Mouse (Mus musculus): Measurements from ENCODE around the gene Tigd3.

The Tigd3 gene

GRCm38 (mm10) chr19:5894002-5894678 is at the start of gene Tigd3:
Gene Tigd3 (minus strand): TSS chr19:5894149.
- DNase-seq: peak; percentile 98

GRCm38 (mm10) chr19:5943404-5943803 is 49.5 kb upstream of the Tigd3 start:
- DNase-seq: no peak

DNA sequence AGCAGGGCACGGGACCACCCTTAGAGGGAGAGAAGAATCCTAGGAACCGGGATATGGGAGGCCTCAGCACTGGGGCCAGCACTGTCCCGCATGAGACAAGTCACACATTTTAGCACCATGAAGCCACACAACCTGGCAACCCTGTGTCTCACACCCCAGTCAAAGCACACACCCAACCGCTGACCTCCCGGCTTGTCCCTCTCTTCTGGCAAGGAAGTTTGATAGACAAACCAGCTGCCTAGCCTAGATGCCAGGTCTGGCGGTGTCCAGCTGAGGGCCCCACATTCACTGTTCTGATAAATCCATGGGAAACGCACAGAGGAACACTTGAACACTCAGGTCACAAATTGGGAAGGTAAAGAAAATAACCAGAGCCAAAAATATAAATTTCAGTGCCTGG is 48.6 kb upstream of the Tigd3 start:
- DNase-seq: no peak

GRCm38 (mm10) chr19:5940656-5941055 is 46.7 kb upstream of the Tigd3 start:
- DNase-seq: no peak

- no peak for DNase-seq
These were observed 46.2 kb upstream of the Tigd3 start for GRCm38 (mm10) chr19:5940173-5940572.

DNA sequence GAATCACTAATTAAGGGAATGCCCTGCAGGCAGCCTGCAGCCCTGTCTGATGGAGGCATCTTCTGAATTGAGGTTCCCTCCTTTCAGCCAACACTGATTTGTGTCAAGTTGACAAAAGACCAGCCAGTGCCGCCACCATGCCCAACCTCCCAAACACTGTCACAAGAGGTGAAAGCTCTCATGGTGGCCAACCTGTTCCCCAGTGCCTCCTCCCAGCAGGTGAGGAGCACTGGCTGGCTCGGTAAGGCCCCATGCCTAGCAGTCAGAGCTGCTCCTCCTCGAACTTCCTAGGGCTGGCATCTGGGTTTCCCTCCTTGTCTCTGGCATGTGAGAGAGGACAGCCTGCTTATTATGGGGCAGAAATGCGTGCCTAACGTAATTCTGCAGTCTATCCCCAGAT is 45.8 kb upstream of the Tigd3 start:
- no peak for DNase-seq

DNA sequence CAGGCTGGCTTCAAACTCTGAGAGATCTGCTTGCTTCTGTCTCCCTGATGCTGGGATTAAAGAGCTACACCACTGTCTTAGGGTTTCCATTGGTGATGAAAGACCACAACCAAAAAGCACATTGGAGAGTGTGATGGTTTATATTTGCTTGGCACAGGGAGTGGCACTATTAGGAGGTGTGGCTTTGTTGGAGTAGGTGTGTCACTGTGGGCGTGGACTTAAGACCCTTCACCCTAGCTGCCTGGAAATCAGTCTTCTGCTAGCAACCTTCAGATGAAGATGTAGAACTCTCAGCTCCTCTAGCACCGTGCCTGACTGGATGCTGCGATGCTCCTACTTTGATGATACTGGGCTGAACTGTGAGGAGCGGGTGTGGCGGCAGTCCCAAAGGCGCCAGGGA is 44.6 kb upstream of the Tigd3 start:
- DNase-seq: no peak

DNA sequence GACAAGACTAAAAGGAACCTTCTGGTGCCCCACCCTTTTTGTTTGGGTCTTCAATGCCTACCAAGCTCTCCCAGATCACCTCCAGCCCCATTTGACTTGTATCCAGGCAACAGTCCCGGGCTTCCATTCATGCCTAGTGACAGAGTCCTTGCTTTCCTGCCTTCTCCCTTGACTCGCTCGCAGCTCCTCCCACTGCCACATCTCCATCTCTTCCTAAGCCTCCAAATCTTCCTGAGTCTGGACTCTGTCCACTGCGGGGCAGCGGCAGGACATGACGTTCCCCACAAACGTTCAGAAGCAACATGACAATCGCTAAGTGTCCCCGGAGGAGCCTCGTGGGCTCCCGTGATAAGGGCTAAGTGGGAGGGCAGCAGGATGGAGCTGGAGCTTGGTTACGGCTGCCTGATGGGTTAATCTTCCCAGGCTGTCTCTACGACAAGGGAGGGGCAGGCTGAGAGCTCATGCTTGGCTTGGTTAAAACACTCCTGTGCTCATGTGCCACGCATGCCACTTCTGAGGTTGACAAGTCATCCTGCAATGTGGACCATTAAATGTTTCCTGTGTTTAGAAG is 44.0 kb upstream of the Tigd3 start:
- no peak for DNase-seq

DNA sequence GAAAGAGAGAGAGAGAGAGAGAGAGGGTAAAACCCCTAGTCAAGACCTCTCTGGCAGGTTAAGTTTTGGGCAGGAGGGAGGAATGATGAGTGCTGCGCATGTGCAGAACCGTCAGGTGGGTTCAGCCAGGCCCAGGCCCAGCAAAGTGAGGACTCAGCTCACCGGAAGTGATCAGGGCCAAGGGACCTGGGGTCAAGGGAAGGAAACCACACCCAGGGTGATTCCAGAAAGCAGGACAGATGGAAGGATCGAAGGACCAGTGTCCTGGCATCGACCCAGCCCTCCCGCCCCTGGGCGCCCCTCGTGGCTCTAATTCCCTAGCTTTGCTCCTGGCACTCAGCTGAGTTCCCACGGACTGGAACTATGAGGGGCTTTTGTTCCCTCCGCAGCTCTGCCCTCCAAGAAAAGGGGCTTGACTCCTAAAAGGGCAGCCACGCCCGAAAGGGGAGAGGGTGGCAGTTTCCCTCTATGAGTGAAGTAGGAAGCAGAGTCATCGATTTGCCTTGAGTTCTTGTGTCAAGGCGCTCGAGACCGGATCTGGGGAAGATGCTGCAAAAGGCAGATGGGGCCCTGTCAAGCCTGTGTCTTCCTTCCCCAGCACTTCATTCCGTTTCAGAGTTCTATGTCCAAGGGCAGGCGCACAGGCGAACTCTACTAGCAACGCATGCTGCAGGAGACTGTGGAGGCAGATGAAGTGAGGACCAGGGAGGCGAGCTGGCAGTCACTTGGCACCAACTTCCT is 43.3 kb upstream of the Tigd3 start:
- no peak for DNase-seq

- DNase-seq: no peak
These were observed 41.7 kb upstream of the Tigd3 start for GRCm38 (mm10) chr19:5935691-5936090.

DNA sequence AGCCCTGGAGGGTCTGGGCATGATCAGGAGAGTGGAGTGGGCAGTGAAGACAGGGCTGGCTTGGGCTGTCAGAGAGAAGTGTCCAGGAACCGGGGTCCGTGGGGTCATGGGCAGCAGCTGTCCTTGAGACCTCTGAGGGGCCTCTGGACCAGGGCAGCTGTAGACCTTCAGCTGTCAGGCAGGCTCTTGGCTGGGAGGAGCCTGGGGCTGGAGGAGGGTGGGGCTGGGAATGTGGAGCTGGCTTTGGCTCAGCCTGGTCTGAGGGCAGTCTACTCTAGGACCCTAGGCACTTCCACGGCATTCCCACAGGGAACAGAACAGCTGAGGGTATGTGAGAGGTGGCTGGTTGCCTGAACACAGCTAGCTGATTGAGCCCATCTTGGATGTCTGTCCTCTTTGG is 41.3 kb upstream of the Tigd3 start:
- no peak for DNase-seq

- no peak for DNase-seq
These were observed 36.0 kb upstream of the Tigd3 start for GRCm38 (mm10) chr19:5929634-5930596.

GRCm38 (mm10) chr19:5928546-5928945 is 34.6 kb upstream of the Tigd3 start:
- no peak for DNase-seq

DNA sequence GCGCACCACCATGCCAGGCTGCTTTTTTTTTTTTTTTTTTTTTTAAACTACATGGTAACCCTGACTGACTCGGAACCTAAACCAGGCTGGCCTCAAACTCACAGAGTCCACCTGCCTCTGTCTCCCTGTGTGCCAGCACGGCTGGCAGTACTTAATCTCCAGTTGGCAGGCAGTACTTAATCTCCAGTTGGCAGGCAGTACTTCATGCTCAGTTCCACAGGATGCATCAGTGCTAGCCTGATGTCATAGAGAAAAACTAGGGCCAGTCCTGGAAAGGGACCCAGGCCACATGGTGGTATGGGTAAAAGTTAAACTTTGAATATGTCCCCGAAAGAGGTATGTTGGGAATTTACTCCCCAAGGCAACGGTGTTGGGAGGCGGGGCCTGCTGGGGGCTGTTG is 34.2 kb upstream of the Tigd3 start:
- no peak for DNase-seq

GRCm38 (mm10) chr19:5927532-5927931 is 33.6 kb upstream of the Tigd3 start:
- DNase-seq: no peak

DNA sequence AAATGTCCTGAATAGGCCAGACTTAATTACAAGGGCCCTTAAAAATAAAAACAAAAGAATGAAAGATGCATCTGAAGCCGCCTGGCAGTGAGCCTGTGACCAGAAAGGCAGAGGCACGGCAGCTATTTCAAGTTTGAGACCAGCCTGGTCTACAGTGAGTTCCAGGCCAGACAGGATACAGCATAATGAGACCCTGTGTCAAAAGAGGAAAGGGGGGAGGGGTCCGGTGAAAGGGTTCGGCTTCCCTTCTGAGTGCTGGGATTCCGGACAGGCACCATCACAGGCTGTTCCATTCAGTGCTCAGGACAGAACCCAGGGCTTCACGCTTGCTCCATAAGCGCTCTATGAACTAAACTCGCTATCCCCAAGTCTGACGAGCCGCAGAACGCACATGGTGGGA is 33.1 kb upstream of the Tigd3 start:
- DNase-seq: no peak

DNA sequence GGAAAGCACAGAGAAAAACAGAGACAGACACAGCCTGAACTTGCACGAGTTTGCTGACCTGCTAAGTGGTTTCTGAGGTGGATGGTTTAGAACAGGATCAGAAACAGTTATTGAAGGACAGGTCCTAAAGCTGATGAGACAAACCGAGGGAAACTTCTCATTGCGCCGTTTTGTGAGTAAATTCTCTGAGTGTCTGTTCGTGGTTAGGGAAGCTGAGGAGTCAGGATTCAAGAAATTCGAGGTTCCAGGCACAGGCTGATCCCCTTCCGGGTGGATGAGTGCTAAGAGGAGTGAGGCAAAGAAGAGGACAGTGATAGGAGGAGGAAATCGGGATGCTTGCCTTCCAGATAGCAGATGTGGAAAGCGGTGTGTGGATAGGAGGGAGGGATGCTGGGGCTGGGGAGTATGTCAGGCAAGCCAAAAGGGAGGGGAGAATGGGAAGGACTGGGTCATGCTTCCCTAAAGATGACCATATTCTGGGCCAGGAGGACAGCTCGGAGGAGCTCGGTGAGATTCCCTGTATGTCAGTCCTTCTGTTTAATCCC is 31.4 kb upstream of the Tigd3 start:
- no peak for DNase-seq

DNA sequence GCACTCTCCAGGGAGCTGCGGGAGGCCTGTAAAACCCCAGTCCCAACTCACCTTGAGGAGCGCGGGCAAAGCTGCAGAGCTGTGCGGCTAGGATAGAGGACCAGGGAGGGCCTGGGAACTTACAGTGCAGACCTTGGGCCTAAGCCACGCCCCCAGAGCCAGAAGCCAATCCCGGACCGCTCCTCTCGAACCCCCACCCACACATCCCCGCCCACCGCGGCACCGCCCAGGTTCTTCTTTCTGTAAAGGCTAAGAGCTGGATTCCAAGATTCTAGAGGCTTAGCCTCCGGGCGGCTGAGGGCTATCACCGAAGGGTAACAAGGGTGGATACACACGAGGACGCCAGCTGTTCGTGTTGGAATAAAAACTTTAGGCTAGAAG is 30.8 kb upstream of the Tigd3 start, which contains the start of gene Cdc42ep2:
Gene Cdc42ep2, minus strand, starts transcription at position 104 of the 381 bp plus-strand sequence.
- peak; percentile 96 for DNase-seq

GRCm38 (mm10) chr19:5923990-5924712 is 30.2 kb upstream of the Tigd3 start:
- peak; percentile 95 for DNase-seq

DNA sequence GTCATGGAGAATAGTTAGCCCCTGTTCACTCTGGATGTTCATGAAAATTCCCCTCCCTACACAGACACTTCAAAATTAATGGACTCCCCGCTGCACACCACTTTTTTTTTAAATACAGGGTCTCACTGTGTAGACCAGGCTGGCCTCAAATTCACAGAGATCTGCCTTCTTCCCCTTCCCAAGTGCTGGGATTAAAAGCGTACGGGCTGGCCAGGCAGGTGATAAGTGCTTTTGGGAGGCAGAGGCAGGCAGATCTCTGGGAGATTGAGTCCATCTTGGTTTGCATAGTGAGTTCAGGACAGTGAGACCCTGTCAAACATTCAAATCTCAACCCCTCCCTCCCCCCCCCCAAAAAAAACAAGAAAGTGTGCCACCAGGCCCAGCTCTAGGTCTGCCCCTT is 29.0 kb upstream of the Tigd3 start:
- DNase-seq: no peak

DNA sequence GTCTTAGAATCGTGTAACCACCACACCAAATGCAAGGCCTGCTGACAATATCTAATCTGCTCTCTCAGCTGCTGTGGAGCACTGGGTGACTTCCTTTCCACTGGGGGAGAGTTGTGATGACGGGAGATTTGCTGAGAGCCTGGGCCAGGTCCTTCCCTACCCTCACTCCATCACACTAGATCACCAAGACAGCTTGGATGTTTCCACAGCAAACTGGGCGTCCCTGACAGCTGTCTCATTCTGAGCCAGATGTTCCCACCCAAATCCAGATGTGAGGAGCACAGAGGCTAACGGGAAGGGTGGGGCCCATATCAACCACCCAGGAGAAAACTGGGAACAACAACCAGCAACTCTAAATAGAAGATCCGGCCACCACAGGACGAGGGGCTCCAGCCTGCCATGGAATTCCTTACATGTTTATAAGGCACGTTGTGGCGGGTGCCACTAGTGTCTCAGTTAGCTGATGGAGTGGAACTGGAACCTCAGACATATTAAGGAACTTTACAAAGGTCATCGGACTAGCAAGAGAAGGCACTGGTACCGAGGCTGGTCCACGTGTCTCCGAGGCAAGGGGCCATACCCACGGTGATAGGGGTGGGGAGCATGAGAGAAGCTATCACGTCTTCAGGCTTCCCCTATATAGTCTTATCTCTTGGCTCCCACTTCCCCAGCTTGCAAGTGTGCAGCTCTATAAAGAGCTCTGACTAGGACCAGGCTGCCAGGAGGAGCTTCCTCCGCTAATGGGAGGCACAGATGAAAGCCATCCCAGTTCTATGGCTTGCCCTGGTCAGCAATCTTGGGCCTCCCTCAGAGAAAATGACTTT is 28.4 kb upstream of the Tigd3 start:
- DNase-seq: no peak
